Mouse (Mus musculus): ENCODE measurements around the gene Arhgap15.

Gene Arhgap15

GRCm38 (mm10) chr2:44304971-44305808 is 556.6 kb downstream of the Arhgap15 start:
- DNase-seq (ENCODE audit: low spot score) = no peak

GRCm38 (mm10) chr2:44306137-44306536 is 557.5 kb downstream of the Arhgap15 start:
- DNase-seq (ENCODE audit: low spot score) = no peak

GRCm38 (mm10) chr2:44309124-44309523 is 560.5 kb downstream of the Arhgap15 start:
- no peak for DNase-seq (ENCODE audit: low spot score)

GRCm38 (mm10) chr2:44309556-44309955 is 560.9 kb downstream of the Arhgap15 start:
- no peak for DNase-seq (ENCODE audit: low spot score)

GRCm38 (mm10) chr2:44310095-44310748 is 561.6 kb downstream of the Arhgap15 start:
- no peak for DNase-seq (ENCODE audit: low spot score)

GRCm38 (mm10) chr2:44311216-44311615 is 562.6 kb downstream of the Arhgap15 start:
- no peak for DNase-seq (ENCODE audit: low spot score)

- no peak for DNase-seq (ENCODE audit: low spot score)
Measured at GRCm38 (mm10) chr2:44313573-44313972, 564.9 kb downstream of the Arhgap15 start.

- DNase-seq (ENCODE audit: low spot score) = no peak
Measured at GRCm38 (mm10) chr2:44318436-44318835, 569.8 kb downstream of the Arhgap15 start.

- no peak for DNase-seq (ENCODE audit: low spot score)
Measured at GRCm38 (mm10) chr2:44319479-44319878, 570.9 kb downstream of the Arhgap15 start.

GRCm38 (mm10) chr2:44323813-44324212 is 575.2 kb downstream of the Arhgap15 start:
- no peak for DNase-seq (ENCODE audit: low spot score)

GRCm38 (mm10) chr2:44333295-44333694 is 584.7 kb downstream of the Arhgap15 start:
- DNase-seq (ENCODE audit: low spot score) = no peak

- DNase-seq (ENCODE audit: low spot score) = no peak
Measured at GRCm38 (mm10) chr2:44334006-44334405, 585.4 kb downstream of the Arhgap15 start.

- no peak for DNase-seq (ENCODE audit: low spot score)
Measured at GRCm38 (mm10) chr2:44334517-44334916, 585.9 kb downstream of the Arhgap15 start.

GRCm38 (mm10) chr2:44336720-44337354 is 588.2 kb downstream of the Arhgap15 start:
- no peak for DNase-seq (ENCODE audit: low spot score)

GRCm38 (mm10) chr2:44338467-44338866 is 589.8 kb downstream of the Arhgap15 start:
- DNase-seq (ENCODE audit: low spot score) = no peak

- DNase-seq (ENCODE audit: low spot score) = no peak
Measured at GRCm38 (mm10) chr2:44341091-44341571, 592.5 kb downstream of the Arhgap15 start.

GRCm38 (mm10) chr2:44344861-44345260 is 596.2 kb downstream of the Arhgap15 start:
- DNase-seq (ENCODE audit: low spot score) = no peak

GRCm38 (mm10) chr2:44345325-44345945 is 596.8 kb downstream of the Arhgap15 start:
- DNase-seq (ENCODE audit: low spot score) = no peak

- no peak for DNase-seq (ENCODE audit: low spot score)
Measured at GRCm38 (mm10) chr2:44346184-44346583, 597.6 kb downstream of the Arhgap15 start.

- no peak for DNase-seq (ENCODE audit: low spot score)
Measured at GRCm38 (mm10) chr2:44347781-44348180, 599.2 kb downstream of the Arhgap15 start.

GRCm38 (mm10) chr2:44349101-44349500 is 600.5 kb downstream of the Arhgap15 start:
- no peak for DNase-seq (ENCODE audit: low spot score)

- DNase-seq (ENCODE audit: low spot score) = no peak
Measured at GRCm38 (mm10) chr2:44352885-44353284, 604.3 kb downstream of the Arhgap15 start.
